Mouse (Mus musculus): Measurements from ENCODE around the gene Vmn2r60. TPM values are rescaled to one million over a fixed set of nuclear protein-coding genes. Genes with fewer than 3 reads are reported as not detected.
"Not testable (repeated sequence)": the region's sequence is repeated elsewhere in the genome, so short reads cannot be mapped to it uniquely, and the experiment has no call there.

Gene Vmn2r60
- polyA plus RNA-seq (2015; fragmentation: Nextera tagmentation; extraction: Ambion mirVana) = not detected in 2 replicates

DNA sequence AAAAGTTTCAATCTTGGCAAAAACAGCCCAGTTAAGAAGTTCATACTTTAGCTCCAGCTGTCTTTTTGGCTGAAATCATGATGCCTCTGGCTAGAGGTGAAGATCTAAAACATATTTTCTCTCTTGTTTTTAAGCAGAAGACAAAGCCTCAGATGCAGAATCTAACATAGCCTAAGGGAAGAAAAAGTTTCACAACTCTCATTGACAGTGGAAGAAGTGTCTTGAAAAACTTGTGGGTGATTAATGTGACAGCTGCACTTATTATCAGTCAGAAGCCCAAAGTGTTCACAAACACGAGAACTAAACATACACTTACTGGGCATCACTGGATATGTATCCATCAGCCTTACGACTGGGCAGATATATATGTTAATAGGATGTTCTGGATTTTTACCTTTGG is at the start of gene Vmn2r60:
Gene Vmn2r60 (plus strand): TSS at position 301 of the 400 bp plus-strand sequence.
- Histone ChIP-seq H3K36me3 (no peaks in the 10 kb centered on the region), H3K4me1 (no peaks in the 10 kb centered on the region), H3K9me3 (no peaks in the 10 kb centered on the region), H3K4me2 (no peak within 1 kb of the TSS), H3K4me3 (no peak within 1 kb of the TSS), H3K9ac (no peak within 1 kb of the TSS), H3K27me3 (no peaks in the 10 kb centered on the region), H3K27ac (no peak within 1 kb of the TSS)
- ATAC-seq (ENCODE audit: borderline replicate concordance, extremely low read depth, low FRiP score, low TSS enrichment) = no peak
- WGBS = 65% methylated on average over 2 of the region's 2 CpGs

DNA sequence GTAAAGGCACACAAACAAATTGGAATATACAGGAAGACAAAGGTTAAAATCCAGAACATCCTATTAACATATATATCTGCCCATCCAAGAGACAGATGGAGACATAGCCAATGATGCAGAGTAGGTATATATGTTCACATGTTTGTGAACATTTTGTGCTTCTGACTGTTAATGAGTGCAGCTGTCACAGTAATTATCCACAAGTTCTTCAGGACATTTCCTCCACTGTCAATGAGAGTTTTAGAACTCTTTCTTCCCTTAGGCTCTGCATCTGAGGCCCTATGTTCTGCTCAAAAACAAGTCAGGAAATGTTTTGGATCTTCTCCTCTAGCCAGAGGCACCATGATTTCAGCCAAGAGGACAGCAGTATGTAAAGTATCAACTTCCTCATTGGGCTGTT is 48.6 kb upstream of the Vmn2r60 start, which contains the start of gene Vmn2r59:
Gene Vmn2r59 (minus strand): TSS at position 101 of the 400 bp plus-strand sequence.
- Histone ChIP-seq H3K27ac (no peak within 1 kb of the TSS), H3K9ac (no peak within 1 kb of the TSS), H3K4me2 (no peak within 1 kb of the TSS), H3K9me3 (0 out of 2 replicates have a peak, but pooled peaks cover 4% of the 10 kb centered on the region), H3K4me1 (no peaks in the 10 kb centered on the region), H3K36me3 (no peaks in the 10 kb centered on the region), H3K4me3 (no peak within 1 kb of the TSS), H3K27me3 (no peaks in the 10 kb centered on the region)
- ATAC-seq (ENCODE audit: borderline replicate concordance, extremely low read depth, low FRiP score, low TSS enrichment) = no peak

DNA sequence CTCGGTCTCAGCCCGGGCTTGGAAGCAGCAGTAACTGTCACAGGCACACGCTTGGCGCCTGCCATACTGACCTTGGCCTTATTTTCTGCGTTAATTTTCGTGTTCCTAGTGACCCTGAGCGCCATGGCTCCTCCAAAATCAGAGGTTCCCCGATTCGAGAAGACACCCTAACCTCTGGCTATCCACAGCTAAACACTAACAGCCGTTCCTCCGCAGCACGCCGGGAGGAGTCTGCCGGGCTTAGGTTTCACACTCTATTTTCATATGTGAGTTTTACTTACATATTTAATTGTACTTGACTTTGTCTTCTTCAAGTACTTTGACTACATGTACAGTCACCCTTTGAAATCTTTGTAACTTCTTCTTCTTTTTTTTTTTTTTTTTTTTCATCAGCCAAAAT is 509 bp upstream of the Vmn2r60 start:
- H3K4me3 ChIP-seq; H3K4me1 ChIP-seq; H3K27me3 ChIP-seq; H3K36me3 ChIP-seq; H3K27ac ChIP-seq; H3K9me3 ChIP-seq; ATAC-seq (ENCODE audit: borderline replicate concordance, extremely low read depth, low FRiP score, low TSS enrichment); H3K9ac ChIP-seq; H3K4me2 ChIP-seq: not testable (repeated sequence)
- WGBS = 72% methylated on average over 14 of the region's 14 CpGs

Other genes starting within 250 kb of the Vmn2r60 start
- not detected in 2 replicates for gene Vmn2r58, start 235.1 kb upstream of the Vmn2r60 start, polyA plus RNA-seq (2015; fragmentation: Nextera tagmentation; extraction: Ambion mirVana)
- not detected in 2 replicates for gene Vmn2r59, start 48.7 kb upstream of the Vmn2r60 start, polyA plus RNA-seq (2015; fragmentation: Nextera tagmentation; extraction: Ambion mirVana)
- not detected in 2 replicates for gene Vmn2r61, start 152.3 kb downstream of the Vmn2r60 start, polyA plus RNA-seq (2015; fragmentation: Nextera tagmentation; extraction: Ambion mirVana)

Measured in lung, embryonic 15.5 days (tissue).